Mouse (Mus musculus): Measurements from ENCODE around the gene Zbtb37. TPM values are rescaled to one million over a fixed set of nuclear protein-coding genes. Genes with fewer than 3 reads are reported as not detected.
"Not testable (repeated sequence)": the region's sequence is repeated elsewhere in the genome, so short reads cannot be mapped to it uniquely, and the experiment has no call there.

Gene Zbtb37
- total RNA-seq, 2 experiments from 2014 or later: 11.3 to 21.9 TPM

GRCm38 (mm10) chr1:161032345-161032744, 2.3 kb downstream of the Zbtb37 start:
- DNase-seq: peak; percentile 64

GRCm38 (mm10) chr1:161031881-161032280, 2.8 kb downstream of the Zbtb37 start:
- no peak for DNase-seq

GRCm38 (mm10) chr1:161030058-161030457, 4.6 kb downstream of the Zbtb37 start:
- no peak for DNase-seq

GRCm38 (mm10) chr1:161028427-161028826, 6.2 kb downstream of the Zbtb37 start:
- not testable (repeated sequence) for DNase-seq

GRCm38 (mm10) chr1:161027196-161027595, 7.5 kb downstream of the Zbtb37 start:
- DNase-seq: no peak

GRCm38 (mm10) chr1:161025410-161026210, 9.0 kb downstream of the Zbtb37 start:
- peak; percentile 35 for DNase-seq

GRCm38 (mm10) chr1:161020051-161020450, 14.6 kb downstream of the Zbtb37 start:
- DNase-seq: no peak

GRCm38 (mm10) chr1:161016378-161016777, 18.3 kb downstream of the Zbtb37 start:
- no peak for DNase-seq

- DNase-seq: no peak
Observed at GRCm38 (mm10) chr1:161010436-161010835, 24.2 kb downstream of the Zbtb37 start.

- DNase-seq: no peak
Observed at GRCm38 (mm10) chr1:161008038-161008437, 26.6 kb downstream of the Zbtb37 start.

GRCm38 (mm10) chr1:161006471-161006870, 28.2 kb downstream of the Zbtb37 start:
- no peak for DNase-seq

- DNase-seq: no peak
Observed at GRCm38 (mm10) chr1:161005526-161005925, 29.1 kb downstream of the Zbtb37 start.

- DNase-seq: no peak
Observed at GRCm38 (mm10) chr1:161004942-161005341, 29.7 kb downstream of the Zbtb37 start.

GRCm38 (mm10) chr1:160993851-160994250, 40.8 kb downstream of the Zbtb37 start:
- no peak for DNase-seq

- no peak for DNase-seq
Observed at GRCm38 (mm10) chr1:160989395-160989794, 45.3 kb downstream of the Zbtb37 start.

- DNase-seq: no peak
Observed at GRCm38 (mm10) chr1:160986881-160987635, 47.6 kb downstream of the Zbtb37 start.

- no peak for DNase-seq
Observed at GRCm38 (mm10) chr1:160985477-160985876, 49.2 kb downstream of the Zbtb37 start.

- not testable (repeated sequence) for DNase-seq
Observed at GRCm38 (mm10) chr1:160984731-160985130, 49.9 kb downstream of the Zbtb37 start.

GRCm38 (mm10) chr1:160982887-160983286, 51.8 kb downstream of the Zbtb37 start:
- DNase-seq: peak; percentile 23

GRCm38 (mm10) chr1:160981337-160981736, 53.3 kb downstream of the Zbtb37 start:
- DNase-seq: no peak

- no peak for DNase-seq
Observed at GRCm38 (mm10) chr1:160980537-160981234, 54.0 kb downstream of the Zbtb37 start.

- no peak for DNase-seq
Observed at GRCm38 (mm10) chr1:160980021-160980420, 54.6 kb downstream of the Zbtb37 start.

All from adrenal gland, postnatal 10 days (tissue).